Mouse (Mus musculus): ENCODE measurements at regions not wholly inside any gene's neighbourhood (a gene's known extent, or its start where the extent isn't known, plus 50 kb on each side); places are given as distances from the start of the nearest gene placed in this dataset.
A peak's percentile ranks its signal among the peaks of the same experiment; 100 is the strongest.
"Not testable (repeated sequence)": the region's sequence is repeated elsewhere in the genome, so short reads cannot be mapped to it uniquely, and the experiment has no call there.

GRCm38 (mm10) chr5:148747972-148748764 lies 181.0 kb downstream of the Katnal1 start:
- no peak for TF ChIP-seq CTCF (IDR thresholded peaks at IDR 0.05)
- H3K27me3 ChIP-seq: no peaks in the 10 kb centered on the region
- DNase-seq (ENCODE audit: low read depth, low spot score): no peak
- CTCF ChIA-PET: interaction anchor here (1.9 kb wide), 1 partner anchor 104 kb away, joined by 4 read pairs; no protein-coding TSS in a partner anchor
- in situ Hi-C loops (cut with MboI; ENCODE audit: low pct_unique_long_range_greater_than_20kb): no loop called here
- no peak for ATAC-seq
- POLR2A ChIA-PET: interaction anchor here (0.6 kb wide), 1 partner anchor 17 kb away, joined by 3 read pairs; no protein-coding TSS in a partner anchor

GRCm38 (mm10) chr5:148747549-148747948 lies 181.6 kb downstream of the Katnal1 start:
- ChIA-PET POLR2A (interaction anchor here (0.6 kb wide), 1 partner anchor 16 kb away, joined by 3 read pairs; no protein-coding TSS in a partner anchor), CTCF (no interaction called here)
- no peak for ATAC-seq
- in situ Hi-C loops (cut with MboI; ENCODE audit: low pct_unique_long_range_greater_than_20kb): no loop called here
- no peak for DNase-seq (ENCODE audit: low read depth, low spot score)
- no peaks in the 10 kb centered on the region for H3K27me3 ChIP-seq
- no peak for TF ChIP-seq CTCF (IDR thresholded peaks at IDR 0.05)

GRCm38 (mm10) chr5:148746726-148747125 lies 182.4 kb downstream of the Katnal1 start:
- ATAC-seq; H3K27me3 ChIP-seq; POLR2A ChIA-PET; DNase-seq (ENCODE audit: low read depth, low spot score); CTCF ChIA-PET; in situ Hi-C loops (cut with MboI; ENCODE audit: low pct_unique_long_range_greater_than_20kb): not testable (repeated sequence)

GRCm38 (mm10) chr5:148744676-148745391 lies 184.3 kb downstream of the Katnal1 start:
- DNase-seq (ENCODE audit: low read depth, low spot score) (peak; percentile 24), ATAC-seq (no peak)
- POLR2A ChIA-PET: no interaction called here
- in situ Hi-C loops (cut with MboI; ENCODE audit: low pct_unique_long_range_greater_than_20kb): no loop called here
- no peak for TF ChIP-seq CTCF (IDR thresholded peaks at IDR 0.05)
- H3K27me3 ChIP-seq: no peaks in the 10 kb centered on the region
- CTCF ChIA-PET: interaction anchor here (1.2 to 2.0 kb wide), 2 partner anchors 8 to 197 kb away, joined by 3 to 4 read pairs; no protein-coding TSS in a partner anchor

GRCm38 (mm10) chr5:148742158-148742835 lies 186.8 kb downstream of the Katnal1 start:
- in situ Hi-C loops (cut with MboI; ENCODE audit: low pct_unique_long_range_greater_than_20kb): no loop called here
- DNase-seq (ENCODE audit: low read depth, low spot score) (no peak), ATAC-seq (no peak)
- ChIA-PET POLR2A (interaction anchor here (0.6 to 0.7 kb wide), 2 partner anchors 10 to 93 kb away, joined by 3 read pairs; no protein-coding TSS in a partner anchor), CTCF (no interaction called here)
- no peak for TF ChIP-seq CTCF (IDR thresholded peaks at IDR 0.05)
- H3K27me3 ChIP-seq: no peaks in the 10 kb centered on the region

GRCm38 (mm10) chr5:148741267-148742004 lies 187.7 kb downstream of the Katnal1 start:
- no peak for DNase-seq (ENCODE audit: low read depth, low spot score)
- in situ Hi-C loops (cut with MboI; ENCODE audit: low pct_unique_long_range_greater_than_20kb): no loop called here
- ChIA-PET CTCF (interaction anchor here (0.6 to 3.3 kb wide), 3 partner anchors 12 to 53 kb away, joined by 3 to 9 read pairs (median 6); no protein-coding TSS in a partner anchor), POLR2A (no interaction called here)
- ATAC-seq: no peak
- TF ChIP-seq CTCF (IDR thresholded peaks at IDR 0.05): no peak
- no peaks in the 10 kb centered on the region for H3K27me3 ChIP-seq

- no peaks in the 10 kb centered on the region for H3K27me3 ChIP-seq
- ChIA-PET CTCF (interaction anchor here (0.6 to 3.3 kb wide), 4 partner anchors 13 to 54 kb away, joined by 3 to 9 read pairs (median 4); no protein-coding TSS in a partner anchor), POLR2A (interaction anchor here (0.7 kb wide), 1 partner anchor 51 kb away, joined by 5 read pairs; no protein-coding TSS in a partner anchor)
- no peak for DNase-seq (ENCODE audit: low read depth, low spot score)
- no peak for ATAC-seq
- in situ Hi-C loops (cut with MboI; ENCODE audit: low pct_unique_long_range_greater_than_20kb): no loop called here
- TF ChIP-seq CTCF (IDR thresholded peaks at IDR 0.05): no peak
Observed at GRCm38 (mm10) chr5:148740366-148741266, 188.0 kb upstream of the Ubl3 start.

GRCm38 (mm10) chr5:148739672-148740071 lies 187.1 kb upstream of the Ubl3 start:
- no peak for TF ChIP-seq CTCF (IDR thresholded peaks at IDR 0.05)

GRCm38 (mm10) chr5:148739141-148739540 lies 186.6 kb upstream of the Ubl3 start:
- DNase-seq (ENCODE audit: low read depth, low spot score): no peak
- ChIA-PET CTCF (interaction anchor here (3.3 kb wide), 1 partner anchor 14 kb away, joined by 9 read pairs; no protein-coding TSS in a partner anchor), POLR2A (no interaction called here)
- in situ Hi-C loops (cut with MboI; ENCODE audit: low pct_unique_long_range_greater_than_20kb): no loop called here
- H3K27me3 ChIP-seq: no peaks in the 10 kb centered on the region
- TF ChIP-seq CTCF (IDR thresholded peaks at IDR 0.05): no peak
- ATAC-seq: no peak

More at GRCm38 (mm10) chr5:148739672-148740071, 187.1 kb upstream of the Ubl3 start:
- no peaks in the 10 kb centered on the region for H3K27me3 ChIP-seq
- in situ Hi-C loops (cut with MboI; ENCODE audit: low pct_unique_long_range_greater_than_20kb): no loop called here
- POLR2A ChIA-PET: no interaction called here
- CTCF ChIA-PET: interaction anchor here (1.3 to 3.3 kb wide), 2 partner anchors 14 to 51 kb away, joined by 3 to 9 read pairs; no protein-coding TSS in a partner anchor
- DNase-seq (ENCODE audit: low read depth, low spot score) (no peak), ATAC-seq (no peak)

Data from Patski (cell line).